Mouse (Mus musculus) frontal cortex, postnatal 10 days (tissue): Measurements from ENCODE around the gene Spsb1.

Experiments used
- DNase-seq, 2 experiments: peaks; one replicate each; pipeline ENCODE4 v3.0.0; 2022; ENCODE audit warnings: low spot score in 2 of 2, mixed read lengths in 1 of 2

Spsb1 gene

DNA sequence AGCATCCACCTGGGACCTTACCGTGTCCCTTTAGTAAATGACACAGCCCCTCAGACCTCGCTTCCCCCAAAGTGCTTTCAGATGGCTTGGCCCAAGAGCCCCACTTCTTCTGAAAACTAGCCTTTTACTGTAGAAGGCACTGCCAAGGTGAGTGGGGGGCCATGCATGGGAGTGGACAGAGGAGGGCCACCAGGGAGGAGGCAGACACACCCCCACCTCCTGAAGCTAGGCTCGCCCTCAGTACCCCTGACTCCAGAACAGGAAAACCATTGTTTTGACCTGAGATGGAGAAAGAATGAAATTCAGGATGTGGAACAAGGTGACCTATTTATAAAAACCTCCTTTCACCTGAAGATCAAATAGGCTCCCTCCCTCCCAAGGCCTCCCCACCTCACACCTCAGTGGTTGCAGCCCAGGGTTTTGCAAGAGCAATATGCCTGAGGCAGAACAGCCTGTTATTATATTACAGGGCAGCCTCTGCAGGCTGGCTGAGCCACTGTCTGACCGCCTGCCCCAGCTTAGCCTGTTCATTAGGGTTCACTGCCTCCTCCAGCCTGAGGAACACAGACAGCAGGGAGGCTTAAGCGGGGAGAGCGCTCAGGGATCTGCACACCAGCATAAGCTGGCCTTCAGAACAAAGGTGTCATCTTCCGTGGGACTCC is 41.0 kb downstream of the Spsb1 start:
- no peak for DNase-seq

DNA sequence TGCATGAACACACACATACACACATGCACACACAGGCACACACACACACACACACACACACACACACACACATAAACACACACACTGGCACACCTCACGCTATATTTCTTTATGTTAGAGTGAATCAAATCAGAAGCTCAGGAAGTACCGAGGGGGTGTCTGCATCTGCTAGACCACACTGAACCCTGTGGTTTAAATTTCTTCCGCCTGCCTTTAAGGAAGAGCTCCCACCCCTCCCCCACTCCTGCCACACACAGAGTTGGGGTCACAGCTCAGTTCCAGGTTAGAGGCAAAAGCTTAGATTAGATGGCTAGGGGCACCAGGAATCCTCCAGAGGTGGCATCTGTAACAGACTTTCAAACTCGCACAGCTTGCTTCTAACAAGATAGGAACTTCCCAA is 42.4 kb downstream of the Spsb1 start:
- no peak for DNase-seq

- no peak for DNase-seq
Measured at GRCm38 (mm10) chr4:149910558-149910957, 44.3 kb downstream of the Spsb1 start.

DNA sequence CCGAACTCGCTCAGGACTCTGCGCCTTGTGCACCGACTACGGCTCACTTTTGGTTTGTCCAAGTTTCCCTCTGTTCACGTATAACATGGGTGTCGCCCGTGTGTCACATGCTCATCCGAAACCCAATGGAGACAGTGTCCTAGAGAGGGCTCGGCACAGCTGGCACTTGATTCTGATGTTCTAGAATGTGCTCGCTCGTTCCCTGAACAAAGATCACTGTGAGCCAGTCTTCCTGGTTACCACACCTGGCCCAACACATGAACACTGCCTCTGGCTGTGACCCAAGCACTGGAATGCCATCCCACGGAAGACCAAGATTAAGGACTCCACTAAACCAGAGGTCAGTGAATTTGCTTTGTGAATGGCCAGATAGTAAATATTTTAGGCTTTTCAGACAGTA is 45.3 kb downstream of the Spsb1 start:
- no peak for DNase-seq

GRCm38 (mm10) chr4:149908923-149909322 is 45.9 kb downstream of the Spsb1 start:
- DNase-seq = no peak

DNA sequence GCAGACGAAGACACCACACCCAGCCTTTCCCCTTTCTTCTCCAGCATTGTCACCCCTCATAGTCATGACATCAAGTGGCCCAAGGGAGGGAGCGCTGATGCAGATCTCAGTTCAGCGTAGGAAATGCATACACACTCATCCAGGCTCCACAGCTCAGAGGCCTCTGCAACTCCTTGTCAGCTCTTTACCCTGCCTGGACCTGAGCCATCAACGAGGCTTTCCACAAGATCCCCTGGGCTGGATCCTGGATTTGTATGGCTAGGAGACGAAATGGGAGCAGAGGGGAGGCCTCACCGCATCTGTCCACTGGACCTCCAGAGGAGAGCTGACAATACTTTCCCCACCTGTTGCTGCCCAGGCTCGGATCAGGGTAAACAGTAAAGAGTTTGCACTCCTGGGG is 47.2 kb downstream of the Spsb1 start:
- no peak for DNase-seq

GRCm38 (mm10) chr4:149906921-149907320 is 47.9 kb downstream of the Spsb1 start:
- DNase-seq = no peak

DNA sequence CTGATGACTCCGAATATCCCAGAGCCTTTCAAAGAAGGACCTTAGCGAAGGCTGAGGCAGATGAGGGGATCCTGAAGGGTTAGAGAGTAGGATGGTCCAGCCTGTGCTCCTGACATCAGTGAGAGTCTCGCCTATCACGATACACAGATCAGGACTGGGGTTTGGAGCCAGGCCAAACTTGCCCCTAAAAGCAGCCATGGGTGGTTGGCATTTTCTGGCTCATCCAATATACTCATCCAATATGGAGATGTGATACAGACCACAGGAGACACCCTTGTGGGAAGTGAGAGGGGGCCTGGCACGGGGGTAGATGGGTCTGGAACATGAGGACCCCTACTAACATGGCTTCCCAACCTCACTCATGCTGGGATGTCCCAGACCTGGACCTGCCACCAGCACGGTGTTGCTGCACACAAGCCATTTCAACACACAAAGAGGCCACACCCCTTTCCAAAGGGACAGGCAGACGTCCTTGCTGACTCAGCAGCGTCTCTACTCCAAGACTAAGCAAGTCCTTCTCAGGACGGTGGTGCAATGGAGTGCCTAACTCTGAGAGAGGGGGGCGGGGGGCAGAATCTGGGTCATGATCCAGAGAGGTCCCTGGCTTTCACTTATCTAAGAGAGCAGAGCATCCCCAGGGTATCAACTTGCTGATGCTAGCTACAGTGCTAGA is 49.4 kb downstream of the Spsb1 start:
- DNase-seq = no peak

DNA sequence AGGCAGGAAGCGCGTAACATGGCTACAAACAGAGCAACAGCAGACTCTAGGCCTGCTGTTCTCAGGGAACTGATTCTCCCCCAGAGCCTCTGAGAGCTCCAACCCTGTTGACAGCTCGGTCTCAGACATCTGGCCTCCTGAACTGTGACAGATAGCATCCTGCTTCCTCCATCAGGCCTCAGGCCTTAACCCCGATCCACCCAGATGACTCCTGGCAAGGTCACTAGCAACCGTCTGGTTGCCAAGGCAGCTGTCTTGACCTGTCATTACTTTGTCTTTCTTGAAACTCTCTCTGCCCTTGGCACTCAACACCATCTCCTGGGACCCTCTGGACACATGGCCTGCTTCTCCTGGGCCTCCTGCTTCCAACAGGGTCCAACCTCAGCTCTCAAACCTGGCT is 51.8 kb downstream of the Spsb1 start:
- DNase-seq = no peak

DNA sequence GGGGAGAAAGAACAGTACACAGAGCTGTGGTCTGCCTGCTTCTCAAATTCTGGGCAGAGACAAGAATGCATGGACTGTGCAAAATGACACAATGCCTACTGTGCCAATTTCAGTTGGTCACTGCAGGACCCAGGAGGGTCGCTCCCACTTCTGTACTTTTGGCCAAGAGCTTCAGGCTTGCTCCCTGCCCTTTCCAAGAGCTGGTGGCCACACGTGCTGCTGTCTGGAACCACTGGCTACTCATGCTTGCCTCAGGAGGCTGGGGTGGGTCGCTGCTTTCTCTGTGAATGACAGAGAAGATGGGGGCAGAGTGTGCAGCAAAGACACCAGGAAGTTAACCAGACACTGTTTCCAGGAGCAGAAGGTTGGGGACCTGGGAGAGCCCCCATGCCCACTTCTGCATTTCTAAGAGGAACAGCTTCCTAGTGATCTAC is 53.5 kb downstream of the Spsb1 start:
- peak in 1 of 2 experiments; percentile 25 for DNase-seq

- DNase-seq = no peak
Measured at GRCm38 (mm10) chr4:149897661-149898260, 57.1 kb downstream of the Spsb1 start.

DNA sequence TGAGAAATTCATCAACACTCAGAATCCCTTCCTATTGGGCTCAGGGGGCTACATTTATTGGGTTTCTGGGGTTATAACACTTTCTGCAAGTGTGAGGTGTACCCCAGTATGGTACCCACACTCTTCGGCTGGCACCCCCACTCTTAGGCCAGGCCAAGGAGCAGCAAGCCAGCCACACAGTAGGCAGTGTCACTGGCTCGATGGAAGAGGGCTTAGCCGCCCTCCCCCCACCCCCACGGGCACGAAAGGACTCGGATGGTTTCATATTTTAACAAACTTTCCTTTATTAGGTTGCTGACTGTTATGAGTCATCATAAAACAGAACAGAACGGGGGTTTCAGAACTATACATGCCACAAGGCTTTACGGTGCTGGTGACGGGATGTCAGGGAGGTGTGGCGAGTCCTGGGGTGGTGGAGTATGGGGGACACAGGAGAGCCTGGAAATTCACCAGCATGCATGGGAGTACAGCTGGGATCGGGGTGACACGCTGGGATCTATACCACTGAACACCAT is 58.8 kb downstream of the Spsb1 start:
- DNase-seq = no peak

DNA sequence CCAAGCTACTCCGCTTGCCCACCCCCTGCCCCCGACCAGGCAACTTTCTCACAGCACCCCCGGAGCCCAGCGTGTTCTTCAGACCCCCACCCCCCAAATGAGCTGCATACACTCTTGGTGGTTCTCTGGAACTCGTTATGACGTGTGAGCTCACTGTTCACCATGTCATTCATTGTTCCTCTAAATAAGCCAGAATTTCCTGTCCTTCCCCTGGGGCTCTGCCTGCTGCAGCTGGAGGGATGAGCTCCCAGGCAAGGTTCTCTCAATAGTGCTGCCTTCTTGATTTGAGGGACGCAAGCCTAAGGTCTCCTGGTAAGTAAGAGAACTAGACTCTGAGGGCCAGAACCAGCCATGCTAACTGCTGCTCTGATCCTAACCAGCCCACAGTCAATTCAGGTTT is 59.6 kb downstream of the Spsb1 start:
- no peak for DNase-seq

- DNase-seq = no peak
Measured at GRCm38 (mm10) chr4:149894300-149894699, 60.5 kb downstream of the Spsb1 start.

GRCm38 (mm10) chr4:149893611-149894151 is 61.2 kb downstream of the Spsb1 start:
- no peak for DNase-seq

DNA sequence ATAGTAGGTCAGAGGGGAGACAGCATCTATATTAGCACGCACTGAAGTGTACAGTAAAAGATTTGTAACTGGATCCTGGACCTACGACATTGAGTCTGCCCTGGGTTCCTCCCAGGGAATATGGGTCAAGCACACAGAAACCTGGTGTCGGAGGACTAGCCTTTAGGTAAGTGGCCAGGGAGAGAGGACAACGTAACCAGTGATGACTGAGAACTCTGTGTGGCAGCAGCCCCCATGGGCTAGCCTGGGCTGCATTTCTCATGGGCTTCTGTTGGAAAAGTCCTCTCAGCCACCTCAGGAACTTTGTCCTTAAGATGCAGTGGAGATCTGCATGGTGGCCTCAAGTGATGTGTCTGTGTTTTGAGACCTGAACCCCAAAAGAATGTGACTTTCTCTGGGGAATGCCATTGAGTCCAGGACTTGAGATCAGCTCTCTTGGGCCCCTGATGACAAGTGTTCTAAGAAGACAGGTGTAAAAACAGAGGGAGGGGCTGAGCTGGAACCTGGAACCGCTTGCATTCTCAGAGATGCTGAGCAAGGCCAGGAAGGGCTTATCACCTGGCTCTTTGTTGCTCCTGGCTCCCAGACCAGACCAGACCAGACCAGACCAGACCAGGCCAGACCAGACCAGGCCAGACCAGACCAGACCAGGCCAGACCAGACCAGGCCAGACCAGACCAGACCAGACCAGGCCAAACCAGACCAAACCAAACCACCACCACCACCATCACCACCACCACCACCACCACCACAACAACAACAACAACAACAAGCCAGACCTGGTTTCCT is 63.5 kb downstream of the Spsb1 start:
- no peak for DNase-seq

GRCm38 (mm10) chr4:149890551-149890950 is 64.3 kb downstream of the Spsb1 start:
- no peak for DNase-seq

DNA sequence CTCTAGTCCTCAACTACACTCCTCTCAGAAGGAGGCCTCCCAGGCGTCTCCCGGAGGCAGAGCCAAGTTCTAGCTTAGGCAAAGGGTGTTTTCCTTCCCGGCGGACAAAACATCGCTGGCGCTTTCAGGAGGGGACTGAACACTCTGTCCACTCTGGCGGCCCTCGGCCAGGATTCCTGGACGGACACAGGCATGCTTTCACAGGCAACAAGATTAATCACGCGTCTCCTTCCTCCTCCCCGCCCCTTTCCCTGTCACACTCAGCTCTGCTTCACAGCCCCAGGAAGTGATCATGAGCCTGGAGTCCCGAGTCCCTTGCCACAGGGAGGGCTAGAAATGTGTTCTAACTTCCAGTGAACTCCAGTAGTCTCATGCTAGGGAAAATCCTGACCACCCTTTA is 65.0 kb downstream of the Spsb1 start:
- peak; percentile 39 to 74 for DNase-seq

- no peak for DNase-seq
Measured at GRCm38 (mm10) chr4:149888736-149889470, 65.9 kb downstream of the Spsb1 start.

DNA sequence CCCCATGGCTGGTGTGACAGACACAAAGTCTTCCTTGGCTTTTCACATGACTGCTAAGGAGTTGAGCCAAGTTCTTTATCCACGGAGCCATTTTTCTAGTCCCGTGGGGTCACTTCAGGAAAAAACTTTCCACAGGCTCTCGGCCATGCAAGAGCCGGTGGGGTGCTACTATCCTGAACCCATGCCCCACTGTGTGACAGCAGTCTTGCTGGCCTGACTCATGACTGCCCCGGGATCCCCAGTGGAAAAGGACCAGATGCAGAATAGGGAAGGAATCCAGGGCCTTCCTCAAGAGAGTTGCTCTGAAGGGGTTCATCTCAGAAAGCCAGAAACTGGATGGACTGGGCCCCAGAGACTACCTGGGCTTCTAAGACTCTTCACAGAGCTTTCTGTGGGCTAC is 66.7 kb downstream of the Spsb1 start:
- no peak for DNase-seq
